Comparison of ENCODE assay signal across 28 mouse cellular contexts in the genomic region with DNA sequence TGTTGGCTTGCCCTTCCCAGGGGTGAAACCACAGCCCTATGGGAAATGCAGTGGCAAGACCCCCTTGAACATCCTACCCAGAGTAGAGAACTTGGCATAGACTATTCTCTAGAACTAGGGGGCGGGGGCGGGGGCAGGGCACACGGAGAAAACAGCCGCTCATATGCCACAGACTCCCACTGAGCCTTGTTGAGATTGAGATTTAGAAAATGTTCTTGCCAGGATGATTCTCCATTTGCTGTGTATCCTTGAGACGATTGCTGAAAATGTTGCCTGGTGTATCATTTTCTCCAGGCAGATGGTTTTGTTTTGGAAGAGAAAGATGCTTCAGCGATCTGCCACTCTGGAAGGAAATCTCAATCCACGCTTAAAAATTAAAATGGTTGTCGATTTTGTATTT. TPM values are rescaled to one million over a fixed set of nuclear protein-coding genes. Genes with fewer than 3 reads are reported as not detected.
A peak's percentile ranks its signal among the peaks of the same experiment; 100 is the strongest.
DNase-seq lines count a peak whose midpoint lies in the region; ATAC-seq and TF ChIP-seq lines count a peak whose summit lies in the region.
"Had no signal": no experiment of that assay in that cellular context is flagged by ENCODE, and none has a peak within 500 bp of the region (broad histone marks: within the 10 kb centered on the region; RNA-seq: fewer than 3 reads in every experiment).

No protein-coding gene starts in this region.

- no peaks in the 10 kb centered on the region for H3K4me1 ChIP-seq in lung, embryonic 15.5 days
- H3K4me1 ChIP-seq: forebrain, embryonic 13.5 days; hindbrain, embryonic 15.5 days; intestine, embryonic 15.5 days; limb, embryonic 12.5 days; liver, embryonic 15.5 days; megakaryocyte, embryonic 14.5 days; neural tube, embryonic 13.5 days; stomach, embryonic 15.5 days had no signal

- H3K27ac ChIP-seq in layer of hippocampus, adult 2 months = peak overlapping the region; percentile 59; the same call in 1 of the 2 replicates
- H3K27ac ChIP-seq in lung, embryonic 15.5 days = peak overlapping the region; percentile 46
- H3K27ac ChIP-seq: forebrain, embryonic 13.5 days; hindbrain, embryonic 15.5 days; intestine, embryonic 15.5 days; kidney, postnatal 0 days; limb, embryonic 12.5 days; liver, embryonic 15.5 days; neural tube, embryonic 13.5 days; stomach, embryonic 15.5 days had no signal

- H3K36me3 ChIP-seq in lung, embryonic 15.5 days = no peaks in the 10 kb centered on the region
- H3K36me3 ChIP-seq: hindbrain, embryonic 15.5 days; intestine, embryonic 15.5 days; limb, embryonic 12.5 days; liver, embryonic 15.5 days; neural tube, embryonic 13.5 days; stomach, embryonic 15.5 days had no signal

- peak; percentile 74 for ATAC-seq in frontal cortex, adult (ENCODE audit: low TSS enrichment)
- no peak for ATAC-seq in lung, embryonic 15.5 days (ENCODE audit: borderline replicate concordance, extremely low read depth, low FRiP score, low TSS enrichment)
- ATAC-seq: forebrain, embryonic 13.5 days; intestine, embryonic 15.5 days had no signal

- no peak for TF ChIP-seq CTCF in layer of hippocampus, adult 2 months (conservative IDR thresholded peaks at IDR 0.05)

- no peaks in the 10 kb centered on the region for H3K27me3 ChIP-seq in lung, embryonic 15.5 days
- H3K27me3 ChIP-seq: forebrain, embryonic 13.5 days; hindbrain, embryonic 15.5 days; intestine, embryonic 15.5 days; limb, embryonic 12.5 days; liver, embryonic 15.5 days; neural tube, embryonic 13.5 days; stomach, embryonic 15.5 days had no signal

- DNase-seq in frontal cortex, postnatal 25 days (ENCODE audit: low spot score in 2 of 2) = no peak
- peak; percentile 17 to 48 for DNase-seq in layer of hippocampus, adult 2 months (ENCODE audit: low spot score in 2 of 2)
- DNase-seq in layer of hippocampus, adult 11-12 months (ENCODE audit: low spot score) = no peak
- no peak for DNase-seq in lung, adult 18-20 months
- DNase-seq in brain, adult 2 months (ENCODE audit: low read depth, low spot score) = peak; percentile 58
- DNase-seq in urinary bladder, adult 2 months (ENCODE audit: low spot score) = no peak
- DNase-seq: cerebellum, adult 9-11 months; midbrain, embryonic 14.5 days; spleen, adult 18-20 months had no signal

- H3K9me3 ChIP-seq in lung, embryonic 15.5 days = no peaks in the 10 kb centered on the region
- H3K9me3 ChIP-seq: forebrain, embryonic 13.5 days; hindbrain, embryonic 15.5 days; intestine, embryonic 15.5 days; limb, embryonic 12.5 days; liver, embryonic 15.5 days; neural tube, embryonic 13.5 days; stomach, embryonic 15.5 days had no signal

- H3K9ac ChIP-seq in lung, embryonic 15.5 days = no peak overlapping the region
- H3K9ac ChIP-seq: forebrain, embryonic 13.5 days; hindbrain, embryonic 15.5 days; intestine, embryonic 15.5 days; limb, embryonic 12.5 days; liver, embryonic 15.5 days; neural tube, embryonic 13.5 days; stomach, embryonic 15.5 days had no signal

- H3K4me3 ChIP-seq in layer of hippocampus, adult 2 months = no peak overlapping the region
- H3K4me3 ChIP-seq in lung, embryonic 15.5 days = peak overlapping the region; percentile 18; the same call in 1 of the 2 replicates
- H3K4me3 ChIP-seq: forebrain, embryonic 13.5 days; hindbrain, embryonic 15.5 days; intestine, embryonic 15.5 days; limb, embryonic 12.5 days; liver, embryonic 15.5 days; megakaryocyte, embryonic 14.5 days; neural tube, embryonic 13.5 days; stomach, embryonic 15.5 days had no signal

- 77% methylated on average over 8 of the region's 8 CpGs for WGBS in lung, embryonic 15.5 days

- peak overlapping the region; percentile 11 for H3K4me2 ChIP-seq in lung, embryonic 15.5 days
- H3K4me2 ChIP-seq: forebrain, embryonic 13.5 days; heart, embryonic 11.5 days; hindbrain, embryonic 15.5 days; intestine, embryonic 15.5 days; limb, embryonic 12.5 days; liver, embryonic 15.5 days; neural tube, embryonic 13.5 days; stomach, embryonic 15.5 days had no signal

RNA-seq across cellular contexts. Expression of a gene that starts 40.4 kb away (rescaled TPM):
- 100 to 1,000 TPM; 141 to 155 TPM for total RNA-seq in layer of hippocampus, adult 2 months (2021)
- 205 and 206 TPM in 2 replicates for polyA plus RNA-seq in lung, embryonic 15.5 days (2015; fragmentation: Nextera tagmentation; extraction: Ambion mirVana)
- 96.8 and 100 TPM in 2 replicates for polyA plus RNA-seq in urinary bladder, adult 2 months (2012; rRNA removed)

RNA-seq across cellular contexts. Expression of a gene that starts 44.3 kb away (rescaled TPM):
- under 1 TPM; 0.12 to 0.13 TPM for total RNA-seq in layer of hippocampus, adult 2 months (2021)
- polyA plus RNA-seq in lung, embryonic 15.5 days (2015; fragmentation: Nextera tagmentation; extraction: Ambion mirVana) = not detected in 2 replicates
- polyA plus RNA-seq in urinary bladder, adult 2 months (2012; rRNA removed) = 0.03 and 0.06 TPM in 2 replicates
- total RNA-seq: adrenal gland, postnatal 4 days; gastrocnemius, adult 18-20 months; granulocyte monocyte progenitor cell, adult 5-6 weeks; heart, postnatal 25 days; MEL had no signal
- polyA plus RNA-seq: embryonic facial prominence, embryonic 11.5 days; heart, embryonic 11.5 days; hindbrain, embryonic 15.5 days; intestine, embryonic 15.5 days; kidney, postnatal 0 days; limb, embryonic 12.5 days; liver, embryonic 15.5 days; neural tube, embryonic 13.5 days; stomach, embryonic 15.5 days; thymus, postnatal 0 days had no signal

Comparison
In these comparisons a context has a peak if more than half of its experiments do, and no peak if none do; other contexts are left out.
1. DNase-seq: peak in layer of hippocampus, adult 2 months (2 of 2) and brain, adult 2 months (single experiment); none in frontal cortex, postnatal 25 days (0 of 2), layer of hippocampus, adult 11-12 months (single experiment), lung, adult 18-20 months (0 of 2) and urinary bladder, adult 2 months (single experiment).